Mouse (Mus musculus) ES-E14 (cell line): ENCODE results near the gene Mrpl38. TPM values are rescaled to one million over a fixed set of nuclear protein-coding genes. Genes with fewer than 3 reads are reported as not detected.

ENCODE experiments used
- DNase-seq: peaks from one replicate; pipeline ENCODE4 v3.0.0-alpha.2; 2013; ENCODE audit warnings: low read depth, low spot score
- H3K27ac ChIP-seq: 2 replicates; pipeline ENCODE4 v1.5.1; 2012; ENCODE audit warnings: low read depth, mild to moderate bottlenecking, low read length, moderate library complexity, mixed read lengths; ENCODE audit not compliant: poor library complexity, insufficient read depth, severe bottlenecking
- H3K36me3 ChIP-seq: 2 replicates; pipeline ENCODE4 v1.6.1; 2012; ENCODE audit warnings: mild to moderate bottlenecking, low read length, moderate library complexity, mixed read lengths; ENCODE audit not compliant: control insufficient read depth, poor library complexity, insufficient read depth, severe bottlenecking
- H3K4me1 ChIP-seq, 2 experiments: fragments of 150-350 bp in 1 of 2; sonication (generic) in 1 of 2; 2 replicates each; pipeline ENCODE4 v1.6.1; 2012; ENCODE audit warnings: low read length in 2 of 2, mild to moderate bottlenecking in 1 of 2, mixed read lengths in 1 of 2; ENCODE audit not compliant: control insufficient read depth in 2 of 2, insufficient read depth in 2 of 2, poor library complexity in 1 of 2
- H3K4me3 ChIP-seq, 2 experiments: fragments of 150-350 bp in 1 of 2; sonication (generic) in 1 of 2; 2 replicates each; pipeline ENCODE4 v1.5.1; 2012; ENCODE audit warnings: low read length in 2 of 2, low read depth in 1 of 2, mild to moderate bottlenecking in 1 of 2, mixed read lengths in 1 of 2; ENCODE audit not compliant: insufficient read depth in 1 of 2, poor library complexity in 1 of 2, severe bottlenecking in 1 of 2
- H3K9ac ChIP-seq: 2 replicates; pipeline ENCODE4 v1.6.1; 2012; ENCODE audit warnings: low read depth, mild to moderate bottlenecking, low read length, mixed read lengths; ENCODE audit not compliant: poor library complexity, insufficient read depth, severe bottlenecking
- H3K9me3 ChIP-seq: fragments of 150-350 bp; sonication (generic); 2 replicates; pipeline ENCODE4 v1.6.1; 2012; ENCODE audit warnings: low read depth, mild to moderate bottlenecking, low read length; ENCODE audit not compliant: control insufficient read depth, insufficient read depth
- CHD2 ChIP-seq: IDR thresholded peaks from 2 replicates; pipeline ENCODE4 v1.6.1; 2014; ENCODE audit warnings: mild to moderate bottlenecking, low read depth, low read length, inconsistent platforms
- HCFC1 ChIP-seq: IDR thresholded peaks from 2 replicates; pipeline ENCODE4 v1.6.1; 2012; ENCODE audit warnings: low read length, inconsistent platforms, borderline replicate concordance; ENCODE audit not compliant: insufficient read depth
- MAFK ChIP-seq: IDR thresholded peaks from 2 replicates; pipeline ENCODE4 v1.6.1; 2014; ENCODE audit warnings: mild to moderate bottlenecking, low read depth, low read length, inconsistent platforms; ENCODE audit not compliant: insufficient read depth
- ZC3H11A ChIP-seq: IDR thresholded peaks from 2 replicates; pipeline ENCODE4 v1.6.1; 2012; ENCODE audit warnings: low read depth, mild to moderate bottlenecking, inconsistent platforms, low read length, borderline replicate concordance
- ZNF384 ChIP-seq: IDR thresholded peaks from 2 replicates; pipeline ENCODE4 v1.6.1; 2012; ENCODE audit warnings: low read depth, low read length, inconsistent platforms
- in situ Hi-C, 2 experiments: fragments of 600-800 bp; cut with MboI; formaldehyde crosslinking; loops; one replicate each; pipeline ENCODE4 v1.15.1; 2025; ENCODE audit warnings: low sequenced_read_pairs in 2 of 2, inconsistent platforms in 1 of 2; ENCODE audit not compliant: unreplicated experiment in 2 of 2
- total RNA-seq: library from RNA; depleted of rRNA; stranded (reverse); fragments of 300-350 nt; gene quantifications from 2 replicates; pipeline ENCODE4 v1.2.3, GENCODE M21; 2012

Mrpl38 gene
- total RNA-seq, 1 experiment = 81.3 TPM

- in situ Hi-C loops = no loop called here
- Histone ChIP-seq H3K9ac (peak overlapping the region; percentile 54; the same call in 1 of the 2 replicates), H3K4me1 (peaks cover 0 to 20% of the 10 kb centered on the region in 2 experiments; a peak in 1 of 4 replicates), H3K4me3 (peak overlapping the region; percentile 67 to 71), H3K27ac (no peak overlapping the region), H3K9me3 (no peaks in the 10 kb centered on the region), H3K36me3 (peaks cover 27% of the 10 kb centered on the region)
- no peak for DNase-seq
- TF ChIP-seq MAFK (no peak), ZNF384 (no peak), CHD2 (no peak), ZC3H11A (no peak), HCFC1 (no peak)
Measured at GRCm38 (mm10) chr11:116129993-116130487, 8.6 kb downstream of the Mrpl38 start.

DNA sequence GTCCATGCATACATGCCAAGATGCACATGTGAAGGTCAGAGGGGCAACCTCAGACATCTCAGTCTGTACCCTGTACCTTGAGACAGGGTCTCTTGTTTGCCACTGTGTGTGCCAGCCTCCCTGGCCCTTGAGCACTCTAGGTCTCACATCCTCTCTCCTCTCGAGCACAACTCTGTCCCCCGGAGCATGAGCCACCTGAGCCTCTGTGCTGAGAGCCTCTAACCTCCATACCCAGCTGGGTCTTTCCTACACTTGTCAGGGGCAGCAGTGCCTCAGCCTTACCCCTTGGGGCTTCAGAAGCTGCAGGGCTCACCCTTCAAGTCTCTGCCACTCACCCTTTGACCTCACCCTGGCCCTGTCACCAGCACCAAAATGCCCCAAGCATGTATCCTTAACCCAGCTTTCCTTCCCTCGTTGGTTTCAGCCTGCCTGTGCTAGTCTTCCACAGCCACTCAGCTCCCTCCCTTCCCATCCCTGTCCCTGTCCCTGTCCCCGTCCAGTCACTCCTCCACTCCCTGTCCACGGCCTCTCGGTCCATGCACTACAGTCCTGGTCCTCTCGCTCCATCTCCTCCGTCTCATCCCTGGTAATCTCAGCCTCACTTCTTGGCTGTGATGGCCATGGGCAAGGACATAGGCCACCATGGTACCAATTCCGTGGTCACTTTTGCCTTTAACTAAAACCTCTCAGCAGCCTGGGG is 9.4 kb downstream of the Mrpl38 start:
- no peak for DNase-seq
- Histone ChIP-seq H3K9me3 (no peaks in the 10 kb centered on the region), H3K9ac (no peak overlapping the region), H3K36me3 (peaks cover 20% of the 10 kb centered on the region), H3K4me1 (peaks cover 0 to 20% of the 10 kb centered on the region in 2 experiments; a peak in 1 of 4 replicates), H3K4me3 (no peak overlapping the region), H3K27ac (no peak overlapping the region)
- in situ Hi-C loops = no loop called here
- no peak for TF ChIP-seq CHD2
- no peak for TF ChIP-seq ZC3H11A
- no peak for TF ChIP-seq HCFC1
- no peak for TF ChIP-seq MAFK
- no peak for TF ChIP-seq ZNF384

GRCm38 (mm10) chr11:116127986-116128385 is 10.7 kb downstream of the Mrpl38 start:
- H3K9me3 ChIP-seq = no peaks in the 10 kb centered on the region
- in situ Hi-C loops = no loop called here
- no peak overlapping the region for H3K9ac ChIP-seq
- no peak for DNase-seq
- peaks cover 0 to 20% of the 10 kb centered on the region in 2 experiments; a peak in 1 of 4 replicates for H3K4me1 ChIP-seq
- no peak overlapping the region for H3K4me3 ChIP-seq
- no peak for TF ChIP-seq ZC3H11A
- no peak overlapping the region for H3K27ac ChIP-seq
- H3K36me3 ChIP-seq = peaks cover 14% of the 10 kb centered on the region

DNA sequence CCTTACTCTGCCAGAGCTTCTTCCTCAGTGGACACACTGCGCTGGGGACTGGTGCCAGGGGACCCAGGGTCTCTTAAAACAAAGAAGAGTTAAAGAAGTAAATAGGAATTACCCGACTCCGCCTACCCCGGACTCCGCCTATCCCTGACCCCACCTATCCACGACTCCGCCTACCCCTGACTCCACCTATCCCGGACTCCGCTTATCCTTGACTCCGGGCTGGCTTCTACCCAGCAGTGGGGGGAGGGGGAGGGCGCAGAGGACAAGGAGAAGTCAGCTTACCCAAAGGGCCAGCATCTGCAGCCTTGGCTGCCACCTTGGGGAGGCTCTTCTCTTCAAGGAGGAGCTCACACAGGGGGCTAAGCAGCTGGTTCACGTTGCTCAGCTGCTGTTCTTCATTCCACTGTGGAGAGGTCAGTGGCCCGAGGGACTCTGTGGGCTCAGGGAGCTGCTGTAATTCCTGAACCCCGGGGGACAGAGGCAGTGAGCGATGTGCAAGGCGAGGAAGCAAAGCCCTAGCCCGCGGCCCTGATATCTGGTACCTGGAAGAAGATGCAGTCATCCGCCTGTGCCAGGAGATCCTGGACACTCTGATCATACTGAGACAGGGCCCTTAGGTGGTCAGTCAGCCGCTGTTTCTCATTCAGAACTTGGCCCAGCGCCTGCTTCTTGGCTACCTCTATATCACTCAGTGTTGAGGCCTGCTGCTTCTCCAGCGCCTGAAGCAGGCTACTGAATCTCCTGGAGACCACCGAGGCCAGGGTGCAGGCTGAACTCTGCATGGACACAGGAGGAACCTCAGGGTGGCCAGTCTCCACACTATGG is 11.3 kb downstream of the Mrpl38 start, which contains the start of gene Trim47:
Gene Trim47 (minus strand): TSS at position 55 of the 825 bp plus-strand sequence.
- Histone ChIP-seq H3K36me3 (peaks cover 10% of the 10 kb centered on the region), H3K9ac (0 out of 2 replicates have a peak within 1 kb of the TSS, but pooled peaks have one; percentile 17), H3K4me1 (peaks cover 0 to 20% of the 10 kb centered on the region in 2 experiments; a peak in 1 of 4 replicates), H3K4me3 (peak within 1 kb of the TSS; percentile 13 to 57; a peak in 3 of 4 replicates), H3K9me3 (no peaks in the 10 kb centered on the region), H3K27ac (no peak within 1 kb of the TSS)
- peak; percentile 79 for DNase-seq
- no peak for TF ChIP-seq ZNF384
- TF ChIP-seq ZC3H11A = no peak
- TF ChIP-seq HCFC1 = no peak
- no peak for TF ChIP-seq MAFK
- TF ChIP-seq CHD2 = no peak
- in situ Hi-C loops = no loop called here
